Mouse (Mus musculus): ENCODE results near the gene 1700067K01Rik. TPM values are rescaled to one million over a fixed set of nuclear protein-coding genes. Genes with fewer than 3 reads are reported as not detected.
A peak's percentile ranks its signal among the peaks of the same experiment; 100 is the strongest.

1700067K01Rik gene
- total RNA-seq (2021), result under 1 TPM; 0.43 to 0.50 TPM
- long read RNA-seq, experiment 1, partial matches to known transcripts, result 0 of 3 reads
- long read RNA-seq, experiment 1, other reads (novel, unspliced or antisense), result 3 of 3 reads
- long read RNA-seq, experiment 2, partial matches to known transcripts, result 0 of 2 reads
- long read RNA-seq, experiment 2, other reads (novel, unspliced or antisense), result 2 of 2 reads

- no peak for DNase-seq
Observed at GRCm38 (mm10) chr8:84001281-84002000, at the start of gene 1700067K01Rik. TSS of gene 1700067K01Rik (plus strand) at chr8:84001502.

GRCm38 (mm10) chr8:83954749-83955105 is 46.6 kb upstream of the 1700067K01Rik start:
- DNase-seq, result no peak

- DNase-seq, result peak; percentile 98 to 99
Observed at GRCm38 (mm10) chr8:83955106-83955957, 46.0 kb upstream of the 1700067K01Rik start, which contains the start of the genes Gm10644 and Asf1b. TSS of gene Gm10644 (minus strand) at chr8:83955205. TSS of gene Asf1b (plus strand) at chr8:83955507.

- DNase-seq, result no peak
Observed at GRCm38 (mm10) chr8:83955958-83956218, 45.4 kb upstream of the 1700067K01Rik start.

- no peak for DNase-seq
Observed at GRCm38 (mm10) chr8:83956789-83957188, 44.5 kb upstream of the 1700067K01Rik start.

GRCm38 (mm10) chr8:83964015-83964765 is 37.1 kb upstream of the 1700067K01Rik start:
- peak; percentile 64 to 71 for DNase-seq

GRCm38 (mm10) chr8:83967701-83968100 is 33.6 kb upstream of the 1700067K01Rik start:
- no peak for DNase-seq

- DNase-seq, result peak in 1 of 2 experiments; percentile 19
Observed at GRCm38 (mm10) chr8:83971121-83971520, 30.2 kb upstream of the 1700067K01Rik start.

GRCm38 (mm10) chr8:83971661-83972060 is 29.6 kb upstream of the 1700067K01Rik start:
- no peak for DNase-seq

- DNase-seq, result peak; percentile 99
Observed at GRCm38 (mm10) chr8:83972150-83973120, 28.9 kb upstream of the 1700067K01Rik start, which contains the start of gene Prkaca. TSS of gene Prkaca (plus strand) at chr8:83972993.

- peak in 1 of 2 experiments; percentile 23 for DNase-seq
Observed at GRCm38 (mm10) chr8:83973161-83974031, 27.9 kb upstream of the 1700067K01Rik start.

- DNase-seq, result peak in 1 of 2 experiments; percentile 12
Observed at GRCm38 (mm10) chr8:83974521-83974920, 26.8 kb upstream of the 1700067K01Rik start.

GRCm38 (mm10) chr8:83976101-83976630 is 25.1 kb upstream of the 1700067K01Rik start:
- DNase-seq, result peak; percentile 36 to 46

- peak in 1 of 2 experiments; percentile 32 for DNase-seq
Observed at GRCm38 (mm10) chr8:83976779-83977350, 24.4 kb upstream of the 1700067K01Rik start.

- peak; percentile 55 to 74 for DNase-seq
Observed at GRCm38 (mm10) chr8:83977646-83978045, 23.7 kb upstream of the 1700067K01Rik start.

- no peak for DNase-seq
Observed at GRCm38 (mm10) chr8:83978200-83978599, 23.1 kb upstream of the 1700067K01Rik start.

- no peak for DNase-seq
Observed at GRCm38 (mm10) chr8:83980250-83980649, 21.1 kb upstream of the 1700067K01Rik start.

GRCm38 (mm10) chr8:83980845-83981244 is 20.5 kb upstream of the 1700067K01Rik start:
- DNase-seq, result peak in 1 of 2 experiments; percentile 69

- DNase-seq, result no peak
Observed at GRCm38 (mm10) chr8:83981533-83981932, 19.8 kb upstream of the 1700067K01Rik start.
